Mouse (Mus musculus) layer of hippocampus, adult 18-20 months (tissue): ENCODE measurements at regions not wholly inside any gene's neighbourhood (a gene's known extent, or its start where the extent isn't known, plus 50 kb on each side); places are given as distances from the start of the nearest gene placed in this dataset.

Experiments used
- DNase-seq, 2 experiments: peaks; one replicate each; pipeline ENCODE4 v3.0.0; 2022; ENCODE audit warnings: low spot score in 2 of 2

DNA sequence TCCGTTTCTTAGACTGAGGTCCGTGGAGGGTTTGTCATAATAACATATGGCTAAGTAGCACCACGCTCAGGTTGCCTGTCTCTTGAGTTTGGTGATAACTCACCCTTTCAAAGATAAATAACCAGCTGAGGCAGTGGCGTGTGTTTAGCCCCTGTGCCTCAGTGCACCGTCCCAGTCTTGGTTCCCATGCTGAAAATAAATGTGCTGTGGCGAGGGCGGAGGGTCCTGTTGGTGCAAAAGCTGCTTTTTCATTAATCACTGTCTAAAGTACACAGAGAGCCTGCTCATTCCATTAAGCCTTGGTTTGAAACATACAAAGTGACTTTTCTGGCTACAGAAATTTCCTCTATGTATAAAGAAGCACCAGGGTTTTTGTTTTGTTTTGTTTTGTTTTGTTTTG, 439.8 kb upstream of the Fam84a start:
- DNase-seq: no peak

- DNase-seq: no peak
Observed at GRCm38 (mm10) chr12:14574258-14574657, 422.4 kb upstream of the Fam84a start.

DNA sequence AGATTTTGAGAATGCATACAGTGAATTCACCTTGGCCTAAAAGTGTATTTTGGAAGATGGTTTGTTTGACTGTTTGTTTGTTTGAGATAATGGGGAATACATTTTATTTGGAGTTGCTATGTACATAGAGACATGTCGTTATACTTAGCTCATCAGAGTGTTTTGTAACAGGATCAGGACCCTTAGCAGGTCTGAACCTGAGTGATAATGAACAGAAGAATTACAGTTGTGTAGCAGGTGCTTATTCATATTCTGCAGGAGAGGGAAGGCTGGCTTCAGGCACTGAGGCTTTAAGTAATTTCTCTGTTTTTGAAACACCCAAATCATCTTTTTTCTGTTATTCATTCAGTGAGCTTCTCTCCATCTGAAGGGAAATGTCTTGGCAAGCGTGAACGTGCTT, 413.1 kb upstream of the Fam84a start:
- no peak for DNase-seq

DNA sequence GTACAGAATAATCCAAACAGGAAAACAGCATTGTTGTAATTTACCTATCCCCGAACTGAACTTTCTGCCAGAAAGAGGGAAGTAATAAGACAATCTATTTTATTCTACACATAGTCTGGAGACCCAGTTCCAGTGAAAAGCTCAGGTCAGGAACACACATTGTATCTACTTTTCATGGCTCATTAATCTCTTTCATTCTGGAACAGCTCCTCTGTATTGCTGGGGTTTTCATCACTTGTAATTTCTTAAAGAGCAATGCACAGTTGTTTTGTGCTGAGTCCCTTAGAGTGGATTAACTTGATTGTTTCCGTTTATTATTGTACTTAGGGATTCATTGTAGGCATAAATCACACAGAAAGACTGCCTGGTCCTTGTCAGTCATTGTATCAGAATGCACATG, 400.3 kb upstream of the Fam84a start:
- no peak for DNase-seq

DNA sequence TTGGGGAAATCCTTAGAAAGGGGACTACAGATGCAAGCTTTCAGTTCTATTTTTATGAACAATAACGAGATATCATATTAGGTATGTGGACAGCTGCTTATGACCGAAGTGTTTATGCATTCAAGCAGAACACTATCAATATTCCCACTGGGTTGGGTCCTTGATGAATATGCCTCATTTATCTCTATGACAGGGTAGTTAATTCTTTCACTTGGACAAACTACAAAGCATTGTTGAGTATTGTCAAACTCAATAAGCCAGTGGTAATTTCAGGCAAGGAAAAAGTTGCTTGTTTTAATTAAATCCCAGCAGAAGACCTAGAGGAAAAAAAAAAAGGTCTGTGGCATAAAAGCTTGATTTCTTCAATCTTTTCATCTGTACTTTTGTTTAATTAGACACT, 397.4 kb upstream of the Fam84a start:
- no peak for DNase-seq

GRCm38 (mm10) chr12:14521773-14522172, 369.9 kb upstream of the Fam84a start:
- DNase-seq: no peak

DNA sequence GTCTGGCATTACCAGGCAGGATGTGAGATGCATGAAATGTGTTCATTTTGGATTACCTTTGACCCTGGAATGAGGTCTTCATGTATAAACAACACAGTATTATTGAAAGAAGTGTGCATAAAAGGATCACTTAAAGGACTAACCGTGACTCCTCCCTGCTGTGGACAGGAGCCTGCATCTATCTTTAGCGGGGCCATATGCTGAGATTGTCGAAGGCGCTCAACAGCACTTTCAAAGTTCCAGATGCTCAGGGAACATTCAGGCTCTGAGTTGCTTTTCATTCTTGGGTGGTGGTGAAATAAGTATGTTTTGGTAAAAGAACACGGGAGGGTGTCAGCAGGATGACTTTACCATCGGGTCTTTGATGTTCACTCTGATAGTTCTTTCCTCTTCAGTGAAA, 363.7 kb upstream of the Fam84a start:
- peak in 1 of 2 experiments; percentile 35 for DNase-seq
